Mouse (Mus musculus): Measurements from ENCODE around the gene Apbb2. TPM values are rescaled to one million over a fixed set of nuclear protein-coding genes. Genes with fewer than 3 reads are reported as not detected.

Gene Apbb2
- polyA plus RNA-seq, 1 experiment from 2014 or later = 27.8 TPM

- no peak for ATAC-seq (replicated peaks; ENCODE audit: insufficient number of reproducible peaks, low FRiP score, low TSS enrichment, low read depth)
- DNase-seq (ENCODE audit: low spot score) = no peak
- WGBS = 41% methylated on average over 8 of the region's 8 CpGs
- peak overlapping the region; percentile 70 for H3K4me2 ChIP-seq (ENCODE audit: low read depth, low read length)
- peak overlapping the region; percentile 53 for H3K4me3 ChIP-seq (ENCODE audit: low read depth, low read length)
- H3K27ac ChIP-seq (replicated peaks; ENCODE audit: low read depth, low read length) = no peak overlapping the region
- no peaks in the 10 kb centered on the region for H3K27me3 ChIP-seq (ENCODE audit: control insufficient read depth, insufficient read depth, low read length)
- H3K4me1 ChIP-seq (ENCODE audit: control insufficient read depth, insufficient read depth, low read length) = no peaks in the 10 kb centered on the region
- H3K36me3 ChIP-seq (replicated peaks; ENCODE audit: control insufficient read depth, insufficient read depth, low read depth, low read length) = no peaks in the 10 kb centered on the region
- H3K9ac ChIP-seq (replicated peaks; ENCODE audit: low read length) = peak overlapping the region; percentile 75
- no peaks in the 10 kb centered on the region for H3K9me3 ChIP-seq (replicated peaks; ENCODE audit: control insufficient read depth, low read length)
Measured at GRCm38 (mm10) chr5:66619675-66620074, 1.1 kb upstream of the Apbb2 start.

GRCm38 (mm10) chr5:66619195-66619594 is 611 bp upstream of the Apbb2 start:
- Histone ChIP-seq H3K4me1 (ENCODE audit: control insufficient read depth, insufficient read depth, low read length) (no peaks in the 10 kb centered on the region), H3K36me3 (replicated peaks; ENCODE audit: control insufficient read depth, insufficient read depth, low read depth, low read length) (no peaks in the 10 kb centered on the region), H3K4me3 (ENCODE audit: low read depth, low read length) (no peak overlapping the region), H3K9ac (replicated peaks; ENCODE audit: low read length) (no peak overlapping the region), H3K9me3 (replicated peaks; ENCODE audit: control insufficient read depth, low read length) (no peaks in the 10 kb centered on the region), H3K27ac (replicated peaks; ENCODE audit: low read depth, low read length) (no peak overlapping the region), H3K4me2 (ENCODE audit: low read depth, low read length) (no peak overlapping the region; the same call in 1 of the 2 replicates), H3K27me3 (ENCODE audit: control insufficient read depth, insufficient read depth, low read length) (no peaks in the 10 kb centered on the region)
- DNase-seq (ENCODE audit: low spot score) (no peak), ATAC-seq (replicated peaks; ENCODE audit: insufficient number of reproducible peaks, low FRiP score, low TSS enrichment, low read depth) (no peak)
- WGBS = 27% methylated on average over 11 of the region's 11 CpGs

- ATAC-seq (replicated peaks; ENCODE audit: insufficient number of reproducible peaks, low FRiP score, low TSS enrichment, low read depth) = peak; percentile 65
- Histone ChIP-seq H3K9ac (replicated peaks; ENCODE audit: low read length) (peak overlapping the region; percentile 85), H3K9me3 (replicated peaks; ENCODE audit: control insufficient read depth, low read length) (no peaks in the 10 kb centered on the region), H3K27ac (replicated peaks; ENCODE audit: low read depth, low read length) (peak overlapping the region; percentile 94), H3K4me3 (ENCODE audit: low read depth, low read length) (peak overlapping the region; percentile 81), H3K4me1 (ENCODE audit: control insufficient read depth, insufficient read depth, low read length) (no peaks in the 10 kb centered on the region), H3K27me3 (ENCODE audit: control insufficient read depth, insufficient read depth, low read length) (no peaks in the 10 kb centered on the region), H3K4me2 (ENCODE audit: low read depth, low read length) (peak overlapping the region; percentile 80), H3K36me3 (replicated peaks; ENCODE audit: control insufficient read depth, insufficient read depth, low read depth, low read length) (no peaks in the 10 kb centered on the region)
- DNase-seq (ENCODE audit: low spot score) = peak; percentile 48
- under 1% methylated on average over 54 of the region's 54 CpGs for WGBS
Measured at GRCm38 (mm10) chr5:66617921-66618460, 593 bp downstream of the Apbb2 start.

- no peak overlapping the region for H3K27ac ChIP-seq (replicated peaks; ENCODE audit: low read depth, low read length)
- no peaks in the 10 kb centered on the region for H3K4me1 ChIP-seq (ENCODE audit: control insufficient read depth, insufficient read depth, low read length)
- H3K36me3 ChIP-seq (replicated peaks; ENCODE audit: control insufficient read depth, insufficient read depth, low read depth, low read length) = no peaks in the 10 kb centered on the region
- DNase-seq (ENCODE audit: low spot score) (no peak), ATAC-seq (replicated peaks; ENCODE audit: insufficient number of reproducible peaks, low FRiP score, low TSS enrichment, low read depth) (no peak)
- no peak overlapping the region for H3K4me2 ChIP-seq (ENCODE audit: low read depth, low read length)
- H3K27me3 ChIP-seq (ENCODE audit: control insufficient read depth, insufficient read depth, low read length) = no peaks in the 10 kb centered on the region
- no peak overlapping the region for H3K4me3 ChIP-seq (ENCODE audit: low read depth, low read length)
- H3K9ac ChIP-seq (replicated peaks; ENCODE audit: low read length) = no peak overlapping the region
- 75% methylated on average over 4 of the region's 4 CpGs for WGBS
- H3K9me3 ChIP-seq (replicated peaks; ENCODE audit: control insufficient read depth, low read length) = no peaks in the 10 kb centered on the region
Measured at GRCm38 (mm10) chr5:66614940-66615339, 3.6 kb downstream of the Apbb2 start.

- ATAC-seq (replicated peaks; ENCODE audit: insufficient number of reproducible peaks, low FRiP score, low TSS enrichment, low read depth) = no peak
- no peaks in the 10 kb centered on the region for H3K36me3 ChIP-seq (replicated peaks; ENCODE audit: control insufficient read depth, insufficient read depth, low read depth, low read length)
- H3K27ac ChIP-seq (replicated peaks; ENCODE audit: low read depth, low read length) = no peak overlapping the region
- H3K9ac ChIP-seq (replicated peaks; ENCODE audit: low read length) = no peak overlapping the region
- H3K27me3 ChIP-seq (ENCODE audit: control insufficient read depth, insufficient read depth, low read length) = no peaks in the 10 kb centered on the region
- no peaks in the 10 kb centered on the region for H3K9me3 ChIP-seq (replicated peaks; ENCODE audit: control insufficient read depth, low read length)
- no peaks in the 10 kb centered on the region for H3K4me1 ChIP-seq (ENCODE audit: control insufficient read depth, insufficient read depth, low read length)
- no peak overlapping the region for H3K4me2 ChIP-seq (ENCODE audit: low read depth, low read length)
- DNase-seq (ENCODE audit: low spot score) = no peak
- 51% methylated on average over 3 of the region's 3 CpGs for WGBS
- no peak overlapping the region for H3K4me3 ChIP-seq (ENCODE audit: low read depth, low read length)
Measured at GRCm38 (mm10) chr5:66613725-66614124, 4.9 kb downstream of the Apbb2 start.

GRCm38 (mm10) chr5:66612964-66613363 is 5.6 kb downstream of the Apbb2 start:
- Histone ChIP-seq H3K4me1 (ENCODE audit: control insufficient read depth, insufficient read depth, low read length) (no peaks in the 10 kb centered on the region), H3K27me3 (ENCODE audit: control insufficient read depth, insufficient read depth, low read length) (no peaks in the 10 kb centered on the region), H3K9me3 (replicated peaks; ENCODE audit: control insufficient read depth, low read length) (no peaks in the 10 kb centered on the region), H3K36me3 (replicated peaks; ENCODE audit: control insufficient read depth, insufficient read depth, low read depth, low read length) (no peaks in the 10 kb centered on the region), H3K27ac (replicated peaks; ENCODE audit: low read depth, low read length) (no peak overlapping the region), H3K4me2 (ENCODE audit: low read depth, low read length) (no peak overlapping the region), H3K9ac (replicated peaks; ENCODE audit: low read length) (no peak overlapping the region), H3K4me3 (ENCODE audit: low read depth, low read length) (no peak overlapping the region)
- WGBS = 86% methylated on average over 5 of the region's 5 CpGs
- ATAC-seq (replicated peaks; ENCODE audit: insufficient number of reproducible peaks, low FRiP score, low TSS enrichment, low read depth) = no peak
- no peak for DNase-seq (ENCODE audit: low spot score)

- Histone ChIP-seq H3K9me3 (replicated peaks; ENCODE audit: control insufficient read depth, low read length) (no peaks in the 10 kb centered on the region), H3K27me3 (ENCODE audit: control insufficient read depth, insufficient read depth, low read length) (no peaks in the 10 kb centered on the region), H3K27ac (replicated peaks; ENCODE audit: low read depth, low read length) (no peak overlapping the region), H3K9ac (replicated peaks; ENCODE audit: low read length) (no peak overlapping the region), H3K4me1 (ENCODE audit: control insufficient read depth, insufficient read depth, low read length) (no peaks in the 10 kb centered on the region), H3K4me2 (ENCODE audit: low read depth, low read length) (no peak overlapping the region), H3K4me3 (ENCODE audit: low read depth, low read length) (no peak overlapping the region), H3K36me3 (replicated peaks; ENCODE audit: control insufficient read depth, insufficient read depth, low read depth, low read length) (no peaks in the 10 kb centered on the region)
- 82% methylated on average over 4 of the region's 4 CpGs for WGBS
- DNase-seq (ENCODE audit: low spot score) (no peak), ATAC-seq (replicated peaks; ENCODE audit: insufficient number of reproducible peaks, low FRiP score, low TSS enrichment, low read depth) (no peak)
Measured at GRCm38 (mm10) chr5:66611851-66612250, 6.7 kb downstream of the Apbb2 start.

- WGBS = 92% methylated on average over 5 of the region's 5 CpGs
- no peak overlapping the region for H3K4me3 ChIP-seq (ENCODE audit: low read depth, low read length)
- DNase-seq (ENCODE audit: low spot score) = no peak
- no peaks in the 10 kb centered on the region for H3K4me1 ChIP-seq (ENCODE audit: control insufficient read depth, insufficient read depth, low read length)
- no peak overlapping the region for H3K27ac ChIP-seq (replicated peaks; ENCODE audit: low read depth, low read length)
- H3K9me3 ChIP-seq (replicated peaks; ENCODE audit: control insufficient read depth, low read length) = no peaks in the 10 kb centered on the region
- H3K27me3 ChIP-seq (ENCODE audit: control insufficient read depth, insufficient read depth, low read length) = no peaks in the 10 kb centered on the region
- H3K9ac ChIP-seq (replicated peaks; ENCODE audit: low read length) = no peak overlapping the region
- ATAC-seq (replicated peaks; ENCODE audit: insufficient number of reproducible peaks, low FRiP score, low TSS enrichment, low read depth) = no peak
- H3K36me3 ChIP-seq (replicated peaks; ENCODE audit: control insufficient read depth, insufficient read depth, low read depth, low read length) = no peaks in the 10 kb centered on the region
- no peak overlapping the region for H3K4me2 ChIP-seq (ENCODE audit: low read depth, low read length)
Measured at GRCm38 (mm10) chr5:66611361-66611760, 7.2 kb downstream of the Apbb2 start.
